Mouse (Mus musculus): ENCODE data around the gene Leap2.
"Not testable (repeated sequence)": the region's sequence is repeated elsewhere in the genome, so short reads cannot be mapped to it uniquely, and the experiment has no call there.

GRCm38 (mm10) chr11:53426914-53427313, 3.9 kb upstream of the Leap2 start:
- not testable (repeated sequence) for TF ChIP-seq RCOR1 (IDR thresholded peaks at IDR 0.05; ENCODE audit: low read depth, low read length)
- TF ChIP-seq ZNF384 (IDR thresholded peaks at IDR 0.05; ENCODE audit: low read depth, low read length): peak; percentile 75
- TF ChIP-seq POLR2A (IDR thresholded peaks at IDR 0.05; ENCODE audit: control insufficient read depth in 1 of 2, insufficient read depth in 1 of 2, low read depth in 1 of 2, low read length in 2 of 2, poor library complexity in 1 of 2): peak in 1 of 2 experiments; percentile 26; a peak in 1 of 4 replicates
